Mouse (Mus musculus): ENCODE data around the gene Xpa.

GRCm38 (mm10) chr4:46123358-46123757 lies 72.8 kb downstream of the Xpa start:
- TF ChIP-seq CTCF (IDR thresholded peaks at IDR 0.05; ENCODE audit: low read depth, low read length) (no peak), EP300 (IDR thresholded peaks at IDR 0.05; ENCODE audit: insufficient read depth, low read depth, low read length) (no peak), POLR2A (IDR thresholded peaks at IDR 0.05; ENCODE audit: insufficient read depth, low read length) (no peak)
